In genomic region chr4:134020621-134021020, GRCm38 (mm10) we compare ENCODE assay signal across 10 mouse cellular contexts. TPM values are rescaled to one million over a fixed set of nuclear protein-coding genes. Genes with fewer than 3 reads are reported as not detected.
A peak's percentile ranks its signal among the peaks of the same experiment; 100 is the strongest.
DNase-seq lines count a peak whose midpoint lies in the region; ATAC-seq lines count a peak whose summit lies in the region.
"Had no signal": no experiment of that assay in that cellular context is flagged by ENCODE, and none has a peak within 500 bp of the region (broad histone marks: within the 10 kb centered on the region; RNA-seq: fewer than 3 reads in every experiment).

No protein-coding gene starts in this region.

- peak; percentile 80 for DNase-seq in kidney, adult 18-20 months
- DNase-seq in T-cell, adult 2 months (ENCODE audit: low spot score) = peak; percentile 16
- DNase-seq in fibroblast of lung, adult 2 months (ENCODE audit: low read depth) = peak; percentile 23
- peak; percentile 81 for DNase-seq in retina, postnatal 1 day
- no peak for DNase-seq in cerebellum, adult 11-12 months

- H3K9ac ChIP-seq in kidney, embryonic 16.5 days (replicated peaks; ENCODE audit: low read length) = no peak overlapping the region
- H3K9ac ChIP-seq in hindbrain, embryonic 16.5 days (ENCODE audit: low read depth, low read length) = no peak overlapping the region

- H3K27me3 ChIP-seq in kidney, embryonic 16.5 days (ENCODE audit: insufficient read depth, low read length) = peaks cover 36% of the 10 kb centered on the region
- peaks cover 20% of the 10 kb centered on the region for H3K27me3 ChIP-seq in hindbrain, embryonic 16.5 days (replicated peaks; ENCODE audit: control insufficient read depth, insufficient read depth, low read length)

- no peaks in the 10 kb centered on the region for H3K9me3 ChIP-seq in kidney, embryonic 16.5 days (ENCODE audit: low read length)
- H3K9me3 ChIP-seq in hindbrain, embryonic 16.5 days (ENCODE audit: control insufficient read depth, low read length) = no peaks in the 10 kb centered on the region

- no peak overlapping the region for H3K4me2 ChIP-seq in kidney, embryonic 16.5 days (replicated peaks; ENCODE audit: low read depth, low read length)
- H3K4me2 ChIP-seq in hindbrain, embryonic 16.5 days (ENCODE audit: low read length) = peak overlapping the region; percentile 70

- H3K27ac ChIP-seq in kidney, embryonic 16.5 days (ENCODE audit: low read length) = no peak overlapping the region
- H3K27ac ChIP-seq in hindbrain, embryonic 16.5 days (ENCODE audit: low read depth, low read length) = no peak overlapping the region

- WGBS in kidney, embryonic 16.5 days = 4% methylated on average over 11 of the region's 11 CpGs
- 7% methylated on average over 11 of the region's 11 CpGs for WGBS in hindbrain, embryonic 16.5 days

- no peak overlapping the region for H3K4me3 ChIP-seq in kidney, embryonic 16.5 days (ENCODE audit: low read length)
- peak overlapping the region; percentile 35; the same call in 1 of the 2 replicates for H3K4me3 ChIP-seq in hindbrain, embryonic 16.5 days (ENCODE audit: low read length)

- peaks cover 35% of the 10 kb centered on the region for H3K4me1 ChIP-seq in kidney, embryonic 16.5 days (ENCODE audit: insufficient read depth, low read length)
- peaks cover 18% of the 10 kb centered on the region for H3K4me1 ChIP-seq in hindbrain, embryonic 16.5 days (ENCODE audit: control insufficient read depth, insufficient read depth, low read depth, low read length)

- H3K36me3 ChIP-seq in kidney, embryonic 16.5 days (ENCODE audit: insufficient read depth, low read length) = no peaks in the 10 kb centered on the region
- H3K36me3 ChIP-seq in hindbrain, embryonic 16.5 days (ENCODE audit: control insufficient read depth, insufficient read depth, low read length) = no peaks in the 10 kb centered on the region

- no peak for ATAC-seq in kidney, embryonic 16.5 days (ENCODE audit: low FRiP score, low TSS enrichment)
- ATAC-seq in hindbrain, embryonic 16.5 days = no peak
- peak; percentile 66; the same call in 1 of the 2 replicates for ATAC-seq in megakaryocyte, adult 5-6 weeks (ENCODE audit: poor library complexity, severe bottlenecking)

RNA-seq across cellular contexts. Expression of gene Lin28a, which starts 2.0 kb away (rescaled TPM):
- not detected in 2 replicates for polyA plus RNA-seq in kidney, embryonic 16.5 days (2015; fragmentation: Nextera tagmentation; extraction: Ambion mirVana)
- polyA plus RNA-seq in hindbrain, embryonic 16.5 days (2015; fragmentation: Nextera tagmentation; extraction: Ambion mirVana) = 0.16 and 0.35 TPM in 2 replicates
- total RNA-seq in megakaryocyte, adult 5-6 weeks (2015) = 4.8 TPM in 2 replicates
- 30.8 and 36.5 TPM in 2 replicates for total RNA-seq in megakaryocyte, adult 5-6 weeks (2017)
- total RNA-seq: left cerebral cortex, postnatal 14 days had no signal

RNA-seq across cellular contexts. Expression of gene Dhdds, which starts 19.9 kb away (rescaled TPM):
- polyA plus RNA-seq in kidney, embryonic 16.5 days (2015; fragmentation: Nextera tagmentation; extraction: Ambion mirVana) = 51.7 and 53.1 TPM in 2 replicates
- polyA plus RNA-seq in hindbrain, embryonic 16.5 days (2015; fragmentation: Nextera tagmentation; extraction: Ambion mirVana) = 49.7 and 49.8 TPM in 2 replicates
- 26.6 and 28.9 TPM in 2 replicates for total RNA-seq in megakaryocyte, adult 5-6 weeks (2015)
- total RNA-seq in megakaryocyte, adult 5-6 weeks (2017) = 17.9 and 24.0 TPM in 2 replicates

RNA-seq across cellular contexts. Expression of gene Zfp683, which starts 33.0 kb away (rescaled TPM):
- polyA plus RNA-seq in kidney, embryonic 16.5 days (2015; fragmentation: Nextera tagmentation; extraction: Ambion mirVana) = not detected in 2 replicates
- polyA plus RNA-seq in hindbrain, embryonic 16.5 days (2015; fragmentation: Nextera tagmentation; extraction: Ambion mirVana) = not detected in 2 replicates
- total RNA-seq in megakaryocyte, adult 5-6 weeks (2015) = 0.20 and 0.66 TPM in 2 replicates
- total RNA-seq in megakaryocyte, adult 5-6 weeks (2017) = not detected in 2 replicates
- total RNA-seq: left cerebral cortex, postnatal 14 days had no signal
- polyA plus RNA-seq: stomach, embryonic 16.5 days had no signal

RNA-seq across cellular contexts. Expression of gene Crybg2, which starts 40.0 kb away (rescaled TPM):
- polyA plus RNA-seq in kidney, embryonic 16.5 days (2015; fragmentation: Nextera tagmentation; extraction: Ambion mirVana) = 4.2 and 4.5 TPM in 2 replicates
- 3.7 and 5.3 TPM in 2 replicates for polyA plus RNA-seq in hindbrain, embryonic 16.5 days (2015; fragmentation: Nextera tagmentation; extraction: Ambion mirVana)
- 1.1 and 1.9 TPM in 2 replicates for total RNA-seq in megakaryocyte, adult 5-6 weeks (2015)
- total RNA-seq in megakaryocyte, adult 5-6 weeks (2017) = 0.04 and 0.15 TPM in 2 replicates

RNA-seq across cellular contexts. Expression of gene Hmgn2, which starts 52.2 kb away (rescaled TPM):
- polyA plus RNA-seq in kidney, embryonic 16.5 days (2015; fragmentation: Nextera tagmentation; extraction: Ambion mirVana) = 2,436 and 2,511 TPM in 2 replicates
- polyA plus RNA-seq in hindbrain, embryonic 16.5 days (2015; fragmentation: Nextera tagmentation; extraction: Ambion mirVana) = 909 and 1,029 TPM in 2 replicates
- 1,486 and 1,526 TPM in 2 replicates for total RNA-seq in megakaryocyte, adult 5-6 weeks (2015)
- 700 and 725 TPM in 2 replicates for total RNA-seq in megakaryocyte, adult 5-6 weeks (2017)
